Mouse (Mus musculus) left cerebral cortex, postnatal 10 days (tissue): Measurements from ENCODE around the gene Gpr141. TPM values are rescaled to one million over a fixed set of nuclear protein-coding genes. Genes with fewer than 3 reads are reported as not detected.

Experiments
- DNase-seq, 2 experiments: peaks; one replicate each; pipeline ENCODE4 v3.0.0; 2021 to 2022; ENCODE audit warnings: low spot score in 2 of 2, mixed read lengths in 1 of 2; ENCODE audit errors: extremely low spot score in 1 of 2
- intact Hi-C: fragments of 180-260 bp; cut with DNase I; formaldehyde crosslinking; loops from one replicate; pipeline ENCODE4 v1.15.1; 2025
- total RNA-seq, 2 experiments: library from RNA; stranded (reverse); gene quantifications; 2 replicates each; pipeline ENCODE4 v1.2.3; 2021

The Gpr141 gene
- total RNA-seq, 2 experiments from 2014 or later, result not detected

GRCm38 (mm10) chr13:19745741-19746140 lies 78.3 kb downstream of the Gpr141 start:
- intact Hi-C loops, result no loop called here
- no peak for DNase-seq

GRCm38 (mm10) chr13:19744536-19744935 lies 79.5 kb downstream of the Gpr141 start:
- DNase-seq, result no peak
- intact Hi-C loops, result no loop called here

- DNase-seq, result no peak
- intact Hi-C loops, result no loop called here
Measured at GRCm38 (mm10) chr13:19734597-19734996, 89.5 kb downstream of the Gpr141 start.

- intact Hi-C loops, result no loop called here
- DNase-seq, result peak in 1 of 2 experiments; percentile 35
Measured at GRCm38 (mm10) chr13:19730826-19731225, 93.2 kb downstream of the Gpr141 start.

GRCm38 (mm10) chr13:19718954-19719353 lies 105.1 kb downstream of the Gpr141 start:
- intact Hi-C loops, result no loop called here
- peak in 1 of 2 experiments; percentile 27 for DNase-seq

- no peak for DNase-seq
- intact Hi-C loops, result no loop called here
Measured at GRCm38 (mm10) chr13:19717201-19717600, 106.9 kb downstream of the Gpr141 start.

- intact Hi-C loops, result no loop called here
- no peak for DNase-seq
Measured at GRCm38 (mm10) chr13:19703806-19704205, 120.3 kb downstream of the Gpr141 start.

GRCm38 (mm10) chr13:19701443-19702078 lies 122.5 kb downstream of the Gpr141 start:
- intact Hi-C loops, result no loop called here
- peak; percentile 75 to 86 for DNase-seq

- intact Hi-C loops, result no loop called here
- DNase-seq, result no peak
Measured at GRCm38 (mm10) chr13:19700733-19701442, 123.2 kb downstream of the Gpr141 start.

Other genes starting within 250 kb of the Gpr141 start
- 10 to 100 TPM; 36.4 to 37.2 TPM for gene Epdr1, start 204.3 kb downstream of the Gpr141 start, total RNA-seq
- 1 to 10 TPM; 1.6 to 1.8 TPM for gene Sfrp4, start 201.2 kb downstream of the Gpr141 start, total RNA-seq
- not detected for gene Nme8, start 126.5 kb downstream of the Gpr141 start, total RNA-seq